Mouse (Mus musculus) stomach, postnatal 0 days (tissue): ENCODE data around the gene Trak1. TPM values are rescaled to one million over a fixed set of nuclear protein-coding genes. Genes with fewer than 3 reads are reported as not detected.

Experiments
- ATAC-seq: fragments of 200-750 bp; cut with Nextera tagmentation; 2 replicates; pipeline ENCODE4 v1.8.0; 2017; ENCODE audit not compliant: low FRiP score, low TSS enrichment
- DNase-seq: peaks from one replicate; pipeline ENCODE4 v3.0.0-alpha.2; 2016; ENCODE audit warnings: low spot score
- H3K27ac ChIP-seq: fragments of 300-500 bp; sonication (generic); replicated peaks from 2 replicates; pipeline ENCODE4 v1.5.1; 2014; ENCODE audit warnings: mild to moderate bottlenecking, control low read depth
- H3K27me3 ChIP-seq: fragments of 300-500 bp; sonication (generic); 2 replicates; pipeline ENCODE4 v1.6.1; 2014; ENCODE audit warnings: low read length; ENCODE audit not compliant: control insufficient read depth, insufficient read depth
- H3K36me3 ChIP-seq: fragments of 300-500 bp; sonication (generic); 2 replicates; pipeline ENCODE4 v1.6.1; 2014; ENCODE audit warnings: low read length, mixed read lengths; ENCODE audit not compliant: control insufficient read depth, insufficient read depth
- H3K4me1 ChIP-seq: fragments of 300-500 bp; sonication (generic); replicated peaks from 2 replicates; pipeline ENCODE4 v1.6.1; 2014; ENCODE audit warnings: antibody characterized with exemption; ENCODE audit not compliant: control insufficient read depth, insufficient read depth
- H3K4me2 ChIP-seq: fragments of 300-500 bp; sonication (generic); replicated peaks from 2 replicates; pipeline ENCODE4 v1.6.1; 2014; ENCODE audit warnings: low read depth, mild to moderate bottlenecking, control low read depth, moderate library complexity
- H3K4me3 ChIP-seq: fragments of 300-500 bp; sonication (generic); 2 replicates; pipeline ENCODE4 v1.5.1; 2014; ENCODE audit warnings: low read depth, low read length, control low read depth
- H3K9ac ChIP-seq: fragments of 300-500 bp; sonication (generic); 2 replicates; pipeline ENCODE4 v1.6.1; 2014; ENCODE audit warnings: mild to moderate bottlenecking, low read length, control low read depth, mixed read lengths
- H3K9me3 ChIP-seq: fragments of 300-500 bp; sonication (generic); 2 replicates; pipeline ENCODE4 v1.6.1; 2016; ENCODE audit warnings: low read length; ENCODE audit not compliant: control insufficient read depth
- CTCF ChIP-seq: IDR thresholded peaks from 2 replicates; pipeline ENCODE4 v1.5.1; 2016; ENCODE audit warnings: antibody characterized with exemption, low read depth, mild to moderate bottlenecking, moderate library complexity
- EP300 ChIP-seq: optimal IDR thresholded peaks from 2 replicates; pipeline ENCODE3; 2016; ENCODE audit warnings: antibody characterized with exemption
- WGBS: fragments of 180-500 bp; shearing (Covaris S2); extraction: QIAGEN DNeasy Blood & Tissue Kit; methylation state at CpG from one replicate; pipeline ENCODE4 v1.1.7; 2014; 5-methylcytosine and 5-hydroxymethylcytosine counted together
- polyA plus RNA-seq: library from polyadenylated mRNA; unstranded; fragments of >200 nt; fragmentation: Nextera tagmentation; extraction: Ambion mirVana; gene quantifications from 2 replicates; pipeline ENCODE4 v1.2.1, GENCODE M21; 2015

The Trak1 gene
- polyA plus RNA-seq, 1 experiment from 2014 or later = 24.0 TPM

DNA sequence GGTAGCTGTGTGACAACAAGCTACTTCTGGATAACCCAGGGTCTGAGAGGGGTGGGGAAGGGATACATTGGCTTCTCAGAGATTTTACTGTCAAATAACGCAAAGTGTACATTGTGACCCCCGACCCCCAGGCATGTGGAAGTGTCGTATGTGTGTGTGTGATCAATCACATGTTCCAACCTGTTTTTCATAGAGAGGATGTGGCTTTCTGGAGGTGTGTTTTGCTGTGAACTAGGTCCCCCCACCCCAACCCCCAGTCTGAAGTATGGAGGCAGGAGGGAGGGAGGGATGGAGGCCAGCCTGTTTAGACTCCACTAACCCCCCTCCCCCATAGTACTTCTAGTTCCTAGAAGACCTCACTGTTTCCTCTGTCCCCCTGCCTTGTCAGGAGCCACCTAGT is 157.6 kb downstream of the Trak1 start:
- no peak overlapping the region for H3K4me3 ChIP-seq
- no peak for DNase-seq

DNA sequence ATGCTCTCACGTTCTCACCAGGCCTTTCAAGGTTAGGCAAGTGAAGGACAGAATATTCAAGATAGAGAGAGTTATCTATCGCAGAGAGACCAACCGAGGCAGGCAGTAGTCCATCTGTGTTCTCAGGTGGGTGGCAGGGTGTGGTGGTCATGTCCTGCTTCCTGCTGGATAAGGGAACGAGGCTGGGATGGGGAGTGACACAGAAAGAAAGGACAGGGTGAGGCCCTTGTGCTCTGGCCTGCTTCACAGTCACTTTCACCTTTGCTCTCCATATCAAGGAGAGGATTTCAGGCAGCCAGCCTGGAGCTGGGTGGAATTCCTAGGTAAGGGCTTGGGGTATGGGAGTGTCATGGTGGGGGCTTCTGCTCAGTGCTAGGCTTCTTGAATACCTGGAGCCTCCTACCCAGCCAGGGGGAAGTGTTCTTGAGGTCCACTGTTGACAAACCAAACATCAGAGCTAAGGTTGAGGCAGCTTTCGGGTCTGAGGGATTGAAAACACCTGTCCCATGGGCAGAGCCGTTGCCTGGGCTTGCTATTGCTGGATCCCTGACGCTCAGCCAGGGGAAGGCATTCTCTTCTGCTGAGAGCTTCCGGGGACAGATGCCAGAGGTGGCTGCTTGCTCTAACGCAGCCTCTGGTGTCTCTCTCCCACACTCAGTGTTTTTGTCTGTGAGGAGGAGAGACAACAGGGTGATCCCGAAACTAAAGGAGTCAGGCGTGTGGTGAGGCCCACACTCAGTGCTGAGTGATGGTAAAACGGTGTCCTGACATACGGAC is 159.6 kb downstream of the Trak1 start:
- Histone ChIP-seq H3K4me1 (no peaks in the 10 kb centered on the region), H3K27me3 (no peaks in the 10 kb centered on the region), H3K4me3 (no peak overlapping the region), H3K4me2 (no peak overlapping the region), H3K27ac (peak overlapping the region; percentile 61; the same call in 1 of the 2 replicates), H3K9ac (no peak overlapping the region), H3K9me3 (no peaks in the 10 kb centered on the region), H3K36me3 (peaks cover 33% of the 10 kb centered on the region)
- no peak for TF ChIP-seq EP300
- peak; percentile 73 for ATAC-seq
- DNase-seq = peak; percentile 53
- WGBS = 64% methylated on average over 13 of the region's 13 CpGs

More for the DNA sequence above, 157.6 kb downstream of the Trak1 start:
- Histone ChIP-seq H3K4me1 (no peaks in the 10 kb centered on the region), H3K36me3 (peaks cover 35% of the 10 kb centered on the region), H3K4me2 (no peak overlapping the region), H3K27ac (no peak overlapping the region), H3K9me3 (no peaks in the 10 kb centered on the region), H3K27me3 (no peaks in the 10 kb centered on the region), H3K9ac (no peak overlapping the region)
- TF ChIP-seq EP300 (no peak), CTCF (no peak)
- 84% methylated on average over 3 of the region's 3 CpGs for WGBS
- no peak for ATAC-seq

DNA sequence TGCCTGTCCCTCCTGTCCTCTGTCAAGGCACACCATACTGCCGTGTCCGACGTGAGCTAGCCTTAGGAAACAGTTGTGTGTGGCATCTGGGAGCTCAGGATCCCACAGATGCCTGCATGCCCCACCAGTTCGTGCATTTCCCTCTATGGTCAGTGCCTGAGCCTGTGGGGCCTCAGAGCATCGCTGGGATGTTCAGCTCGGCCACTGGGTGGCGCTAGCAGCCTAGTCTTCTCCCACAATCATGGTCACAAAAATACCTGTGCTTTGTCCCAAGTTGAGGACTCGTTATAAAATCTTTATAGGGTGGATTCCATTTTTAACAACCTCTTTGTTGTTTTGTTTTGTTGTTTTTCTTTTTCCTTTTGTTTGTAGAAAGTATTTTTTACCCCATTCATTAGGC is 161.2 kb downstream of the Trak1 start:
- H3K4me2 ChIP-seq = no peak overlapping the region
- DNase-seq = peak; percentile 73
- H3K36me3 ChIP-seq = peaks cover 26% of the 10 kb centered on the region
- no peak overlapping the region for H3K4me3 ChIP-seq
- 36% methylated on average over 8 of the region's 8 CpGs for WGBS
- H3K27ac ChIP-seq = no peak overlapping the region
- no peaks in the 10 kb centered on the region for H3K27me3 ChIP-seq
- H3K4me1 ChIP-seq = no peaks in the 10 kb centered on the region
- TF ChIP-seq CTCF (peak; percentile 88), EP300 (no peak)
- 0 out of 2 replicates have a peak, but pooled peaks have one; percentile 16 for ATAC-seq
- H3K9me3 ChIP-seq = no peaks in the 10 kb centered on the region
- H3K9ac ChIP-seq = no peak overlapping the region

DNA sequence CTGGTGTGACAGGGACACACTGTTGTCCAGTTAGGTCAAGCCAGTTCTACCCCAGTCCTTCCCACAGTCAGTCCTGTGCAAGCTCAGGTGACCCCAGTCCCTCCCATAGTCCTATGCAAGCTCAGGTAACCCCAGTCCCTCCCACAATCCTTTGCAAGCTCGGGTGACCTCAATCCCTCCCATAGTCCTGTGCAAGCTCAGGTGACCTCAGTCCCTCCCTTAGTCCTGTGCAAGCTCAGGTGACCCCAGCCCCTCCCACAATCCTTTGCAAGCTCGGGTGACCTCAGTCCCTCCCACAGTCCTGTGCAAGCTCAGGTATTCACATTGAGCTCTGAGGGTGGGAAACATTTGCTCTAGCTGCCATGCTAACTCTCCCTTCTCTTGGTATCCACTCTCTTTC is 162.6 kb downstream of the Trak1 start:
- no peak overlapping the region for H3K9ac ChIP-seq
- peaks cover 16% of the 10 kb centered on the region for H3K36me3 ChIP-seq
- no peak for TF ChIP-seq EP300
- TF ChIP-seq CTCF = no peak
- no peaks in the 10 kb centered on the region for H3K9me3 ChIP-seq
- H3K27ac ChIP-seq = no peak overlapping the region
- no peaks in the 10 kb centered on the region for H3K27me3 ChIP-seq
- peak; percentile 36 for ATAC-seq
- peak; percentile 27 for DNase-seq
- WGBS = 67% methylated on average over 2 of the region's 2 CpGs
- H3K4me2 ChIP-seq = no peak overlapping the region
- H3K4me3 ChIP-seq = no peak overlapping the region
- H3K4me1 ChIP-seq = no peaks in the 10 kb centered on the region

DNA sequence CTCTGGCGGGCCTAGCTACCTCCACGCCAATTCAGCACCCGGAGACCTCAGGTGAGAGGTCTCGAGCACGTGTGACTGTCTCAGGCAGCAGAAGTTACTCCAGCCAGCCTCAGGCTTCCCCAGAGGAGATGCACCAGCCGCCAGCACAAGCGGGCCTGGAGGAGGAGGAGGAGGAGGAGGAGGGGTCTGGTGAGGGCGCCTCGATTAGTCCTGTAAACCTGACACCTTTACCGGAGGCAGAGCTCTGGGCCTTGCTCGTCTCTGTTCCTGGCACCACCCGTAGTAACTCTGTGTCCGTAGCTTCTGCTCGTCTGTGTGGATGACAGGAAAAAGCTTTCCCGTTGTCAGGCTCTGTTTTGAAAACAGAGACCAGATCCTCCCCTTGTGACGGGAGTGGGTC is 163.2 kb downstream of the Trak1 start:
- H3K4me1 ChIP-seq = no peaks in the 10 kb centered on the region
- no peak overlapping the region for H3K4me3 ChIP-seq
- ATAC-seq = no peak
- no peak overlapping the region for H3K27ac ChIP-seq
- peaks cover 16% of the 10 kb centered on the region for H3K36me3 ChIP-seq
- no peak for DNase-seq
- no peaks in the 10 kb centered on the region for H3K9me3 ChIP-seq
- H3K27me3 ChIP-seq = no peaks in the 10 kb centered on the region
- no peak overlapping the region for H3K4me2 ChIP-seq
- TF ChIP-seq EP300 = no peak
- no peak for TF ChIP-seq CTCF
- WGBS = 60% methylated on average over 16 of the region's 16 CpGs
- H3K9ac ChIP-seq = no peak overlapping the region

DNA sequence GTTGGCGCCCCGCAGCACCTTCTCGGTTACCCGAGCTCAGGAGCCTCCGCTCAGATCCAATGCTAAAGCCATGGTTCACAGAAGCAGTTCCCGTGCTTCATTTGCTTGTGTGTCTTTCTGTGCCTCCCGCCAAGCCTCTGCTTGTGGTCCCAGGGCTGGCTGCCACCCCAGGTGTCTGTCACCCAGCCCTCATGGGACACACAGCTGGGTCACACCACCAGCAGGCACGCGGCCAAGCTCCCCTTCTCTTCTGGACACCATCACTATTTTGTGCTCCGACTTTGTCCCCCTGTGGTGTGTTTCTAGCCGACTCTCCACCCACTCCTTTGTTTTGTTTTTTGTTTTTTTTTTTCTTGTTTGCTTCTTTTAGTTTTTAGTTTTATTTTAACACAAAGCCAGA is 170.2 kb downstream of the Trak1 start:
- H3K27me3 ChIP-seq = no peaks in the 10 kb centered on the region
- H3K9ac ChIP-seq = no peak overlapping the region
- DNase-seq (no peak), ATAC-seq (no peak)
- TF ChIP-seq CTCF = no peak
- no peak for TF ChIP-seq EP300
- no peak overlapping the region for H3K4me3 ChIP-seq
- H3K4me1 ChIP-seq = no peaks in the 10 kb centered on the region
- H3K27ac ChIP-seq = no peak overlapping the region
- no peak overlapping the region for H3K4me2 ChIP-seq
- no peaks in the 10 kb centered on the region for H3K9me3 ChIP-seq
- 84% methylated on average over 11 of the region's 11 CpGs for WGBS
- peaks cover 3% of the 10 kb centered on the region; the same call in 1 of the 2 replicates for H3K36me3 ChIP-seq
